Mouse (Mus musculus): ENCODE measurements around the gene Fanci.

DNA sequence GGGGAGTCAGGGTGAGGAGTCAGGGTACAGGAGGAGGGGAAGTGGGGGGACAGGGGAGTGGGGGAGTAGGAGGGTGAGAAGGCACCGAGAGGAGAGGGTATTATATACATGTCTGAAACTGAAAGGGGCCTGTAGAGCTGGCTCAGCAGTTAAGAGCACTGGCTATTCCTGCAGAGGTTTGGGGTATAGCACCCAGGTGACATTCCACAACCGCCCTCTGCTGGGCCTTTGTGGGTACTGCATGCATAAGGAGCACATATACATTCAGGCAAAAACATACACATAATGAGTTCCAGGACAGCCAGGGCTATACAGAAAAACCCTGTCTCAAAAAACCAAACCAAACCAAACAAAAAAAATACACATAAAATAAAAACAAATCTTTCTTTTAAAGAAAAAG, 81.1 kb downstream of the Fanci start:
- TF ChIP-seq CTCF (IDR thresholded peaks at IDR 0.05; ENCODE audit: low read depth) (peak; percentile 68), EP300 (IDR thresholded peaks at IDR 0.05; ENCODE audit: low read depth) (no peak)
